Mouse (Mus musculus) cerebellum, adult (tissue): ENCODE data around the gene Kcnh7.
A peak's percentile ranks its signal among the peaks of the same experiment; 100 is the strongest.
"Not testable (repeated sequence)": the region's sequence is repeated elsewhere in the genome, so short reads cannot be mapped to it uniquely, and the experiment has no call there.

ENCODE experiments used
- ATAC-seq: cut with Nextera tagmentation; 2 replicates; pipeline ENCODE4 v1.9.2; 2017; ENCODE audit warnings: mild to moderate bottlenecking, moderate library complexity, mixed read lengths; ENCODE audit not compliant: insufficient number of reproducible peaks, low FRiP score, low TSS enrichment

Kcnh7 gene

GRCm38 (mm10) chr2:62730671-62731070 is 453.4 kb downstream of the Kcnh7 start:
- no peak for ATAC-seq

- ATAC-seq: no peak
These were observed 456.4 kb downstream of the Kcnh7 start for GRCm38 (mm10) chr2:62727732-62728131.

GRCm38 (mm10) chr2:62725946-62726345 is 458.1 kb downstream of the Kcnh7 start:
- ATAC-seq: no peak

- ATAC-seq: no peak
These were observed 465.7 kb downstream of the Kcnh7 start for GRCm38 (mm10) chr2:62718411-62718810.

DNA sequence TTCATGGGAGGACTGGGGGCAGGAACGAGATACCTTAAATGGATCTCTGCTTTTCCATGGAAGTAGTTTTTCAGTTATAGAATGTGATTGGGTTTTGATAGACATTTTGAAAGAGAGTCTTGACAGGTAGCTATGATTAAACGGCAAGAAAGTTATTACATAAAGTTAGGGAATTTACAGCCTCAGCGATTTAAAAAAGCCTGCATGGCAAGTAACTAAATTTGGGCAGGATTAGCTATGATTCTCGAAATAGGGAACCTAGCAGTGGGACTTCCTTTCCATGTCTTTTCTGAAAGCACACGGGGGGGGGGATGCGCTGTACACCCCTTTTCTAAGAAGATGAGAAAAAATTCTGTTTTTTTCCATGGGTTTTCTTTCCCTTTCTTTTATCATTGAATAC is 466.8 kb downstream of the Kcnh7 start:
- ATAC-seq: no peak

DNA sequence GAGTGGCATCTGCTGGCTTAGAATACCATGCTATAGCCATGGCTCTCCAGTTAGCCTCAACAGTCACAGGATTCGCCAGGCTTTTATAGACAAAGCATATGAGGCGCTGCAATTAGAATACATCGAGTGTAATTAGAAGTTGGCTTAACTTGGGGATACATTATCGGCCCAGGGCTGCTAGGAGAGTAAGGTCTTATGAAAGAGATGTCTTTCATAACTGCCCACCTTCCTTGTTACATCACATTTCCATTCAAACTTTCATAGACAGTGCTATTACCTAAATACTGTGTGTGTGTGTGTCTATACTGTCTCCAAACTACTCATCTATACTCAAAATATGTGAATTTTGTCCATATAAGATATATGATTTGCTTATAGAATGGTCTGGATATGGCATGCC is 468.8 kb downstream of the Kcnh7 start:
- no peak for ATAC-seq

DNA sequence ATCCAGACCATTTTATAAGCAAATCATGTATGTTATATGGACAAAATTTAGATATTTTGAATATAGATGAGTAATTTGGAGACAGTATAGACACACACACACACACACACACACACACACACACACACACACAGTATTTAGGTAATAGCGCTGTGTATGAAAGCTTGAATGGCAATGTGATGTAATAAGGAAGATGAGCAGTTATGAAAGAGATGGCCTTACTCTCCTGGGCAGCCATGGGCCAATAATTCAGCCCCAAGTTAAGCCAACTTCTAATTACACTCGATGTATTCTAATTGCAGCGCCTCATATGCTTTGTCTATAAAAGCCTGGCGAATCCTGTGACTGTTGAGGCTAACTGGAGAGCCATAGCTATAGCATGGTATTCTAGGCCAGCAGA is 469.7 kb downstream of the Kcnh7 start:
- ATAC-seq: not testable (repeated sequence)

DNA sequence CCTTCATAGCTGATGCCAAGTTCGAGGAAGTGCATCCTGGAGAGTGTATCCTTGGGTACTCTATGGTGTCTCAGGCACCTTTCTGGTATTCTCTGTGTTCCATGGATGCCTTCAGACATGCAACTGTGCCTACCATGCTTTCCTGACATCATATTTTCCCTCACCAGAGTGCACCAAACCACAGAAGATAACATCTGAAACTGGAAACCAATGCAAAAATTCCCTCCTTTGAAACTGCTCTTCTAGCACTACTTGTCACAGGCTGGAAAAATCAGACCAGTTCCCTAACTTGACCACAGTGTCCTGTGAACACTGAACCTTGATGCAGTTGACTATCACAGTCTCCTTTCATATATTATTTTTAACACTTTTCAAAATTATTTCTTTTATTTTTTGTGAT is 474.5 kb downstream of the Kcnh7 start:
- ATAC-seq: no peak

GRCm38 (mm10) chr2:62706313-62706712 is 477.8 kb downstream of the Kcnh7 start:
- no peak for ATAC-seq

DNA sequence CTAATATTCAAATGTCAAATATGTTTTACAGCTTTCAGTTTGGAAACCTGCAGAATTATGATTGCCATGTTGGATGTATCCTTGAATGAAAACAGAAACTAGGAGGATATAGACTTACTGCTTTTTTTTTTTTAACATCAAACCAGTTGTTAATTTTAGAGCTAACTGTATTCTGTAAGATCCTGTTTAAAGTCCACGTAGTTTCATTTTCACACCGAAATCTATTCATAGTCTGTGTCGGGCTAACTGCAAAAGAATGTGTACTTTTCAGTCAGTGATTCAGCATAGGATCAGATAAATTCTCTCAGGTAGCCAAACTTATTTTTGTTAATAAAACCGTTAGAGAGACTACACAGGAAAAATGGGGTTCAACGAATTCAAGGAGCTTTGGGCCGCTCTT is 498.2 kb downstream of the Kcnh7 start:
- no peak for ATAC-seq

DNA sequence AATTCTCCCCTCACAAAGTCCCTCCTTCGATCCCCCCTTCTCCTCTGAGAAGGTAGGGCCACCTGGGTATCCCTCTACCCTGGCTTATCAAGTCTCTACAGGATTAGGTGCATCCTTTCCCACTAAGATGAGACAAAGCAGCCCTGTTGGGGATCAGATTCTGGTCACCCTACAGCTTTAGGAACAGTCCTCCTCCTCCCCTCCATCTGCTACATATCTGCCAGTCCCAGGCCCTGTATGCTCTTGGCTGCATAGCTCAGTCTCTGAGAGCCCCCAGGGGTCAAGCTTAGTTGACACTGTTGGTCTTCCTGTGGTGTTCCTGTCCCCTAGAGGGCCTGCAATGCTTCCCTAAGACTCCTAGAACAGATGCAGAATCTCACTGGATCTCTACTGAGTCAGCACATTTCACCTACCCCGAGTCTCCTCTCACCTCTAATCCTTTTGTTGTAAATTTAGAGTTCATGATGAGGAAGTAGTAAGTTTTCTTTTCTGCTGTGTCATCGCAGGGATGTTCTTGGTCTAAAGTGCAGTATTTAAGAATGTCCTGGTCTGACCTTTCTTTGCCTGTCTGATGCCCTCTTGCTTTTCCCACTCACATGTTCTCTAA is 499.0 kb downstream of the Kcnh7 start:
- no peak for ATAC-seq

- ATAC-seq: peak; percentile 31; the same call in 1 of the 2 replicates
These were observed 502.4 kb downstream of the Kcnh7 start for GRCm38 (mm10) chr2:62681667-62682066.

- ATAC-seq: no peak
These were observed 511.3 kb downstream of the Kcnh7 start for GRCm38 (mm10) chr2:62672788-62673187.

GRCm38 (mm10) chr2:62670767-62671166 is 513.3 kb downstream of the Kcnh7 start:
- ATAC-seq: no peak

GRCm38 (mm10) chr2:62670301-62670700 is 513.8 kb downstream of the Kcnh7 start:
- no peak for ATAC-seq

DNA sequence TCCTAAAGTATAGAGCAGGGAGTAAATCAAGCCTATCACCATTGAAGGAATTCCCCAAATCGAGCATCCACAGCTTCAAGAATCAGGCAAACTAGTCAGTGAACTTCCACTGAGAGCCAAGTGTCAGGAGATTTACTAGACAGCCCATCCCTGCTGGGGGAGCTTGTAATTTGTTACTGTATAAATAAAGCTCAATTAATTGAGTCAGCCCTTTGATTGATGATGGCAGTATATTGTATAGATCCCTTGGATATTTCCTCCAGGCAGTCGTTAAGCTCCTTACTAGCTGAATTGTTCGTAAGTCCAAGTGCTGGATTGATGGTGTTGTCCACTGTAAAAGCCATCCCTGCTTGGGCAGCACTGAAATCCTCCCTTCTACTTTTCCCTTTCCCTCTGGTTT is 514.2 kb downstream of the Kcnh7 start:
- ATAC-seq: no peak

DNA sequence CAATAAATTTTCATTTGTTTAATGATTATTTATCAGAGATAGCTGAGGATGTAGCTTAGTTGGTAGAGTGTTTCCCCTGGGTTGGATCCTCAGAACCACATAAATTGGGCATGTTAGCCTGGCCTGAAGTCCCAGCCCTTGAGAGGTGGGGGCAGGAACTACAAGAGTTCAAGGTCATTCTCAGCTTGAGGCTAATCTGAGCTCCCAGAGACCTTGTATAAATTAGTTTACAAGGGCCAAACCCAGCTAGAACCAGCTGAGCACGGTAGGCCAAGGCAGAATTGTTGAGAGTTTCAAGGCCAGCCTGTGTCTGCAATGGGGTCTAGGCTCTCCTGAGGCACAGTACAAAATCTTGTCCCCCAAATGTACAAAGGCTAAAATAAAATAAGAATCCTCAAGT is 518.6 kb downstream of the Kcnh7 start:
- no peak for ATAC-seq

- ATAC-seq: no peak
These were observed 519.2 kb downstream of the Kcnh7 start for GRCm38 (mm10) chr2:62664839-62665238.

DNA sequence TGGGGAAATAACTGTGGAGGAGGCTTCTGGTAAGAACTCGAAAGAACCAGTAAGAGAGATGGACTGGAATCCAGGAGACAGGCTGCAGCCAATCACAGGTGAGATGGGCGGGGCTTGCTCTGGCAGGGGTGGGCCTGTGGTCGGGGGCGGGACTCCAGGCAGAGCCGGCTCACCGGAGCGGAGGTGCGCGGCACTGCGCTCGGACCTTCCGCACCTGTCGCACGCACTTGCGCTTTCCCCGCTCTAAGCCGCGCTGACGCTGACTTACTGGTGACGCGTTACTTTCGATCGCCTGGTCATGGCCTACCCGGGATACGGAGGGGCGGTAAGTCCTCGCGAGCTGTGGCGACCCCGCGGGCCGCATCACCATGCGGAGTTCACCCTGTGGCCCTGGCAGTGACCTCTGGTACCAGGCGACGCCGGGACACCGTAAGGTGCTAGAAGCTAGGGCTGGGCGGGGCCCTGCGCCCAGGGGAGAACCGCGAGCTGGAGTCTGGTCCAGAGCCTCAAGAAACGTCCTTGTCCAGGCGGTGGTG is 519.9 kb downstream of the Kcnh7 start, which contains the start of gene Gca:
Gene Gca, plus strand, starts transcription at position 151 of the 536 bp plus-strand sequence.
- peak; percentile 97 for ATAC-seq

- no peak for ATAC-seq
These were observed 521.5 kb downstream of the Kcnh7 start for GRCm38 (mm10) chr2:62662560-62662959.

GRCm38 (mm10) chr2:62660565-62660964 is 523.5 kb downstream of the Kcnh7 start:
- ATAC-seq: no peak

GRCm38 (mm10) chr2:62656072-62656471 is 528.0 kb downstream of the Kcnh7 start:
- ATAC-seq: no peak
